Mouse (Mus musculus): ENCODE measurements at regions not wholly inside any gene's neighbourhood (a gene's known extent, or its start where the extent isn't known, plus 50 kb on each side); places are given as distances from the start of the nearest gene placed in this dataset.

DNA sequence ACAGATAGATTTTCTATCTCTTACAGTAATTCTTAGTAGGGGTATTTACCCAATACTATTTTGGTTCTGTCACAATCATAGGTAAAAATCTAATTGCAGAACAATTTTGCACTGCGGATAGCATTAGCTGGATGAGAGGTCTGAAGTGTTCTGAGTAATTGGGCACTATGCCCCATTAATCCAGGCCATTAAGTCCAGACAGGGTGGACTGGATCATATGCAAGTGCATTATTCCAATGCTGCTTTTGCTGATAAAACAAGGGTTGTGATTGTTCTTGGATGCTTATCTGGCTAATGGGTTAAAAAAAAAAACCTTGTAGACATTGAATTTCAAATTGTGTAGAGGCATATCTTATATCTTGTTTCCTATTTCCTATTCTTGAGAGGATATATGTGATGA, 1732.6 kb upstream of the Gm6569 start:
- Histone ChIP-seq H3K4me1 (ENCODE audit: control insufficient read depth in 1 of 2, insufficient read depth in 2 of 2) (no peaks in the 10 kb centered on the region), H3K4me2 (ENCODE audit: insufficient read depth, low read depth, poor library complexity, severe bottlenecking) (no peak overlapping the region), H3K79me2 (replicated peaks; ENCODE audit: control insufficient read depth, extremely low read depth, insufficient read depth, poor library complexity, severe bottlenecking) (no peaks in the 10 kb centered on the region), H3K27ac (ENCODE audit: insufficient read depth, low read depth) (no peak overlapping the region), H3K9me3 (replicated peaks; ENCODE audit: low read length) (peaks cover 54% of the 10 kb centered on the region), H3K27me3 (replicated peaks) (no peaks in the 10 kb centered on the region), H3K36me3 (replicated peaks in 1 of 2; ENCODE audit: control insufficient read depth in 1 of 2, insufficient read depth in 1 of 2, low read length in 1 of 2) (no peaks in the 10 kb centered on the region), H3K4me3 (replicated peaks in 1 of 3; ENCODE audit: low read depth in 2 of 3, low read length in 2 of 3, poor library complexity in 1 of 3) (no peak overlapping the region), H3K9ac (ENCODE audit: insufficient read depth, low read depth) (no peak overlapping the region)
- dilution Hi-C loops (cut with MboI; ENCODE audit: extremely low pct_ligation_motif_present, extremely low pct_unique_long_range_greater_than_20kb, low sequenced_read_pairs) (no loop called here), in situ Hi-C loops (cut with MboI; ENCODE audit: low pct_ligation_motif_present, low pct_unique_long_range_greater_than_20kb, low sequenced_read_pairs) (no loop called here)
- no peak for TF ChIP-seq SMC3 (IDR thresholded peaks at IDR 0.05; ENCODE audit: low read depth, low read length)
- TF ChIP-seq PAX5 (IDR thresholded peaks at IDR 0.05; ENCODE audit: low read length): no peak
- TF ChIP-seq NELFE (IDR thresholded peaks at IDR 0.05; ENCODE audit: low read depth, low read length): no peak
- no peak for TF ChIP-seq CHD2 (IDR thresholded peaks at IDR 0.05; ENCODE audit: low read length)
- no peak for TF ChIP-seq TCF12 (IDR thresholded peaks at IDR 0.05; ENCODE audit: low read depth, low read length)
- TF ChIP-seq MEF2A (IDR thresholded peaks at IDR 0.05; ENCODE audit: borderline replicate concordance, low read depth, low read length): no peak
- no peak for TF ChIP-seq POLR2AphosphoS2 (IDR thresholded peaks at IDR 0.05; ENCODE audit: low read depth, low read length)
- TF ChIP-seq SIN3A (IDR thresholded peaks at IDR 0.05; ENCODE audit: low read length): no peak
- TF ChIP-seq ETS1 (conservative IDR thresholded peaks at IDR 0.05; ENCODE audit: low read depth, low read length): no peak
- DNase-seq (ENCODE audit: extremely low read depth): no peak

GRCm38 (mm10) chr15:72105830-72106413, 1728.4 kb upstream of the Gm6569 start:
- H3K27me3 ChIP-seq (replicated peaks): no peaks in the 10 kb centered on the region
- in situ Hi-C loops (cut with MboI; ENCODE audit: low pct_ligation_motif_present, low pct_unique_long_range_greater_than_20kb, low sequenced_read_pairs): no loop called here
- TF ChIP-seq MYC (IDR thresholded peaks at IDR 0.05; ENCODE audit: low read depth, low read length) (no peak), ETS1 (conservative IDR thresholded peaks at IDR 0.05; ENCODE audit: low read depth, low read length) (no peak), HCFC1 (IDR thresholded peaks at IDR 0.05; ENCODE audit: low read depth, low read length) (no peak), TBP (conservative IDR thresholded peaks at IDR 0.05; ENCODE audit: low read depth, low read length) (no peak), SMC3 (IDR thresholded peaks at IDR 0.05; ENCODE audit: low read depth, low read length) (no peak), CHD2 (IDR thresholded peaks at IDR 0.05; ENCODE audit: low read length) (no peak), GABPA (IDR thresholded peaks at IDR 0.05; ENCODE audit: insufficient replicate concordance, low read depth, low read length) (no peak), PAX5 (IDR thresholded peaks at IDR 0.05; ENCODE audit: low read length) (no peak), TCF12 (IDR thresholded peaks at IDR 0.05; ENCODE audit: low read depth, low read length) (no peak), POLR2A (IDR thresholded peaks at IDR 0.05; ENCODE audit: low read depth, low read length) (no peak), JUND (conservative IDR thresholded peaks at IDR 0.05; ENCODE audit: low read depth, low read length) (no peak), ZMIZ1 (IDR thresholded peaks at IDR 0.05; ENCODE audit: low read depth, low read length) (no peak), SIN3A (IDR thresholded peaks at IDR 0.05; ENCODE audit: low read length) (no peak), RAD21 (IDR thresholded peaks at IDR 0.05; ENCODE audit: low read depth, low read length) (no peak), USF2 (conservative IDR thresholded peaks at IDR 0.05; ENCODE audit: low read depth, low read length) (no peak)
- H3K4me2 ChIP-seq (ENCODE audit: insufficient read depth, low read depth, poor library complexity, severe bottlenecking): no peak overlapping the region
- H3K9ac ChIP-seq (ENCODE audit: insufficient read depth, low read depth): no peak overlapping the region
- dilution Hi-C loops (cut with MboI; ENCODE audit: extremely low pct_ligation_motif_present, extremely low pct_unique_long_range_greater_than_20kb, low sequenced_read_pairs): no loop called here
- no peaks in the 10 kb centered on the region for H3K4me1 ChIP-seq (ENCODE audit: control insufficient read depth in 1 of 2, insufficient read depth in 2 of 2)
- H3K36me3 ChIP-seq (replicated peaks in 1 of 2; ENCODE audit: control insufficient read depth in 1 of 2, insufficient read depth in 1 of 2, low read length in 1 of 2): no peaks in the 10 kb centered on the region
- peaks cover 61% of the 10 kb centered on the region for H3K9me3 ChIP-seq (replicated peaks; ENCODE audit: low read length)
- H3K4me3 ChIP-seq (replicated peaks in 1 of 3; ENCODE audit: low read depth in 2 of 3, low read length in 2 of 3, poor library complexity in 1 of 3): no peak overlapping the region
- no peak overlapping the region for H3K27ac ChIP-seq (ENCODE audit: insufficient read depth, low read depth)
- no peak for DNase-seq (ENCODE audit: extremely low read depth)
- no peaks in the 10 kb centered on the region for H3K79me2 ChIP-seq (replicated peaks; ENCODE audit: control insufficient read depth, extremely low read depth, insufficient read depth, poor library complexity, severe bottlenecking)
